Mouse (Mus musculus) liver, adult 2 months (tissue): ENCODE measurements at regions not wholly inside any gene's neighbourhood (a gene's known extent, or its start where the extent isn't known, plus 50 kb on each side); places are given as distances from the start of the nearest gene placed in this dataset.

Source experiments
- CTCF ChIP-seq: fragments of 200-500 bp; IDR thresholded peaks from 2 replicates; pipeline ENCODE4 v1.5.1; 2011; ENCODE audit warnings: low read depth, low read length, control low read depth
- POLR2A ChIP-seq: fragments of 200-500 bp; IDR thresholded peaks from 2 replicates; pipeline ENCODE4 v1.6.1; 2011; ENCODE audit warnings: low read length, control low read depth; ENCODE audit not compliant: insufficient read depth; ENCODE audit errors: extremely low read depth

DNA sequence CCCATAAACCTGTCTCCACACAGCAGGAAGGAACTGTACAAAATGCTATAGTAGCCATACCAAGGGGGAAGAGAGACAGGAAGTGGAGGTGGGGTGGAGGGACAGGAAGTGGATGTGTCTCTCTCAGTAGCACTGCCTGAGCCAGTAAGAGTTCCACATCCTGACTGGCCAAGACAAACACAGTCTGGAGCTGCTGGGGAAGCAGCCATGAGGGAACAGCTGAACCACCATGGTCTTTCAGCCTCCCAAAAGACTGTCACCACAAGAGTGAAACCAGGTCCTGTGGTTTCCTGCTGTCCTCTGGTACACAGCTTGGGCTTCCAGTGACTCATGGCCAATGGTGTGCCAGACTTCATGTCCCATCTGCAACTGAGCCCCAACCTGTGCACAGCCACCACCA lies 180.9 kb upstream of the Lrtm1 start:
- TF ChIP-seq POLR2A (no peak), CTCF (no peak)
